Mouse (Mus musculus) lung, postnatal 0 days (tissue): ENCODE data around the gene Cenpt.

Source experiments
- CTCF ChIP-seq: IDR thresholded peaks from 2 replicates; pipeline ENCODE4 v1.5.1; 2016; ENCODE audit warnings: antibody characterized with exemption, mild to moderate bottlenecking
- EP300 ChIP-seq: IDR thresholded peaks from 2 replicates; pipeline ENCODE4 v1.6.1; 2016; ENCODE audit warnings: antibody characterized with exemption, mild to moderate bottlenecking, control low read depth

- TF ChIP-seq CTCF, result no peak
- TF ChIP-seq EP300, result no peak
Observed at GRCm38 (mm10) chr8:105858495-105858894, 5.4 kb upstream of the Cenpt start.
